Mouse (Mus musculus) hindbrain, embryonic 12.5 days (tissue): ENCODE measurements around the gene Asb11. TPM values are rescaled to one million over a fixed set of nuclear protein-coding genes. Genes with fewer than 3 reads are reported as not detected.

Source experiments
- ATAC-seq: fragments of 200-750 bp; cut with Nextera tagmentation; 2 replicates; pipeline ENCODE4 v1.8.0; 2017; ENCODE audit warnings: moderate TSS enrichment; ENCODE audit not compliant: low FRiP score
- H3K27ac ChIP-seq: fragments of 300-500 bp; sonication (generic); 2 replicates; pipeline ENCODE4 v1.5.1; 2016; ENCODE audit warnings: mild to moderate bottlenecking
- H3K27me3 ChIP-seq: fragments of 300-500 bp; sonication (generic); 2 replicates; pipeline ENCODE4 v1.6.1; 2016; ENCODE audit warnings: mild to moderate bottlenecking
- H3K36me3 ChIP-seq: fragments of 300-500 bp; sonication (generic); 2 replicates; pipeline ENCODE4 v1.6.1; 2016; ENCODE audit warnings: mild to moderate bottlenecking
- H3K4me1 ChIP-seq: fragments of 300-500 bp; sonication (generic); 2 replicates; pipeline ENCODE4 v1.6.1; 2016
- H3K4me2 ChIP-seq: fragments of 300-500 bp; sonication (generic); replicated peaks from 2 replicates; pipeline ENCODE4 v1.6.1; 2016; ENCODE audit warnings: mild to moderate bottlenecking
- H3K4me3 ChIP-seq: fragments of 300-500 bp; sonication (generic); 2 replicates; pipeline ENCODE4 v1.5.1; 2016; ENCODE audit warnings: mild to moderate bottlenecking
- H3K9ac ChIP-seq: fragments of 300-500 bp; sonication (generic); 2 replicates; pipeline ENCODE4 v1.6.1; 2016; ENCODE audit warnings: mild to moderate bottlenecking, moderate library complexity
- H3K9me3 ChIP-seq: fragments of 300-500 bp; sonication (generic); replicated peaks from 2 replicates; pipeline ENCODE4 v1.6.1; 2016; ENCODE audit warnings: mild to moderate bottlenecking
- WGBS: fragments of 180-500 bp; shearing (Covaris S2); methylation state at CpG from one replicate; pipeline ENCODE4 v1.1.7; 2016; 5-methylcytosine and 5-hydroxymethylcytosine counted together
- polyA plus RNA-seq: library from polyadenylated mRNA; unstranded; fragments of >200 nt; fragmentation: Nextera tagmentation; extraction: Ambion mirVana; gene quantifications from 2 replicates; pipeline ENCODE4 v1.2.1, GENCODE M21; 2016

Gene Asb11
- polyA plus RNA-seq, 1 experiment from 2014 or later: not detected

GRCm38 (mm10) chrX:164446835-164447681, 10.3 kb downstream of the Asb11 start:
- 90% methylated on average over 9 of the region's 9 CpGs for WGBS
- H3K4me1 ChIP-seq: no peaks in the 10 kb centered on the region
- no peak overlapping the region for H3K9ac ChIP-seq
- no peak overlapping the region for H3K27ac ChIP-seq
- H3K4me3 ChIP-seq: no peak overlapping the region
- H3K36me3 ChIP-seq: no peaks in the 10 kb centered on the region
- no peak for ATAC-seq
- H3K4me2 ChIP-seq: no peak overlapping the region
- no peaks in the 10 kb centered on the region; the same call in 1 of the 2 replicates for H3K27me3 ChIP-seq
- H3K9me3 ChIP-seq: no peaks in the 10 kb centered on the region

- H3K27ac ChIP-seq: no peak overlapping the region
- no peaks in the 10 kb centered on the region for H3K4me1 ChIP-seq
- no peaks in the 10 kb centered on the region for H3K9me3 ChIP-seq
- WGBS: 70% methylated on average over 2 of the region's 2 CpGs
- no peak overlapping the region for H3K4me3 ChIP-seq
- H3K4me2 ChIP-seq: no peak overlapping the region
- H3K36me3 ChIP-seq: no peaks in the 10 kb centered on the region
- H3K27me3 ChIP-seq: no peaks in the 10 kb centered on the region; the same call in 1 of the 2 replicates
- no peak overlapping the region for H3K9ac ChIP-seq
- no peak for ATAC-seq
These were observed 10.9 kb downstream of the Asb11 start for GRCm38 (mm10) chrX:164447682-164448071.

- Histone ChIP-seq H3K27ac (no peak overlapping the region), H3K4me2 (no peak overlapping the region), H3K4me1 (no peaks in the 10 kb centered on the region), H3K9ac (no peak overlapping the region), H3K27me3 (no peaks in the 10 kb centered on the region; the same call in 1 of the 2 replicates), H3K36me3 (no peaks in the 10 kb centered on the region), H3K4me3 (no peak overlapping the region), H3K9me3 (no peaks in the 10 kb centered on the region)
- ATAC-seq: no peak
- 40% methylated on average over 3 of the region's 3 CpGs for WGBS
These were observed 12.4 kb downstream of the Asb11 start for GRCm38 (mm10) chrX:164449201-164449600.

- Histone ChIP-seq H3K4me2 (no peak overlapping the region), H3K4me3 (no peak overlapping the region), H3K4me1 (no peaks in the 10 kb centered on the region), H3K9me3 (no peaks in the 10 kb centered on the region), H3K36me3 (no peaks in the 10 kb centered on the region), H3K9ac (no peak overlapping the region), H3K27ac (no peak overlapping the region), H3K27me3 (no peaks in the 10 kb centered on the region; the same call in 1 of the 2 replicates)
- ATAC-seq: no peak
- WGBS: 77% methylated on average over 6 of the region's 6 CpGs
These were observed 22.5 kb downstream of the Asb11 start for GRCm38 (mm10) chrX:164459205-164459878.

- 87% methylated on average over 2 of the region's 2 CpGs for WGBS
These were observed 65.5 kb downstream of the Asb11 start for GRCm38 (mm10) chrX:164502258-164502657.

GRCm38 (mm10) chrX:164505709-164506498, 69.1 kb downstream of the Asb11 start, which contains the start of gene Asb9:
TSS of gene Asb9 (plus strand) at chrX:164506327.
- no peak within 1 kb of the TSS for H3K4me3 ChIP-seq
- no peak within 1 kb of the TSS for H3K4me2 ChIP-seq
- H3K27ac ChIP-seq: no peak within 1 kb of the TSS
- H3K9me3 ChIP-seq: no peaks in the 10 kb centered on the region
- no peaks in the 10 kb centered on the region for H3K27me3 ChIP-seq
- 72% methylated on average over 10 of the region's 10 CpGs for WGBS
- ATAC-seq: no peak
- H3K36me3 ChIP-seq: no peaks in the 10 kb centered on the region
- H3K9ac ChIP-seq: no peak within 1 kb of the TSS
- H3K4me1 ChIP-seq: no peaks in the 10 kb centered on the region

More at GRCm38 (mm10) chrX:164502258-164502657, 65.5 kb downstream of the Asb11 start:
- no peaks in the 10 kb centered on the region for H3K36me3 ChIP-seq
- H3K4me3 ChIP-seq: no peak overlapping the region
- H3K4me2 ChIP-seq: no peak overlapping the region
- no peaks in the 10 kb centered on the region for H3K4me1 ChIP-seq
- H3K9me3 ChIP-seq: no peaks in the 10 kb centered on the region
- no peak overlapping the region for H3K27ac ChIP-seq
- H3K9ac ChIP-seq: no peak overlapping the region
- ATAC-seq: no peak
- H3K27me3 ChIP-seq: no peaks in the 10 kb centered on the region

- H3K36me3 ChIP-seq: no peaks in the 10 kb centered on the region
- no peaks in the 10 kb centered on the region for H3K27me3 ChIP-seq
- H3K4me3 ChIP-seq: no peak overlapping the region
- H3K9me3 ChIP-seq: no peaks in the 10 kb centered on the region
- no peaks in the 10 kb centered on the region for H3K4me1 ChIP-seq
- no peak overlapping the region for H3K4me2 ChIP-seq
- no peak overlapping the region for H3K9ac ChIP-seq
- ATAC-seq: no peak
- 83% methylated on average over 4 of the region's 4 CpGs for WGBS
- H3K27ac ChIP-seq: no peak overlapping the region
These were observed 70.3 kb downstream of the Asb11 start for GRCm38 (mm10) chrX:164507068-164507467.

- Histone ChIP-seq H3K4me1 (no peaks in the 10 kb centered on the region), H3K27ac (no peak overlapping the region), H3K4me3 (no peak overlapping the region), H3K4me2 (no peak overlapping the region), H3K27me3 (peaks cover 4% of the 10 kb centered on the region; the same call in 1 of the 2 replicates), H3K36me3 (no peaks in the 10 kb centered on the region), H3K9ac (no peak overlapping the region), H3K9me3 (no peaks in the 10 kb centered on the region)
- ATAC-seq: no peak
- 59% methylated on average over 3 of the region's 3 CpGs for WGBS
These were observed 71.9 kb downstream of the Asb11 start for GRCm38 (mm10) chrX:164508728-164509127.

Other genes starting within 250 kb of the Asb11 start
- 0.25 and 0.60 TPM in 2 replicates for gene Bmx, start 178.8 kb upstream of the Asb11 start, polyA plus RNA-seq
- 4.3 and 6.5 TPM in 2 replicates for gene Pir, start 167.6 kb upstream of the Asb11 start, polyA plus RNA-seq
- gene Vegfd, start 63.6 kb upstream of the Asb11 start, polyA plus RNA-seq: 1.7 and 1.9 TPM in 2 replicates
- gene Piga, start 17.2 kb upstream of the Asb11 start, polyA plus RNA-seq: 11.1 and 11.4 TPM in 2 replicates
- 1.6 and 1.9 TPM in 2 replicates for gene Asb9, start 69.3 kb downstream of the Asb11 start, polyA plus RNA-seq